Mouse (Mus musculus): ENCODE measurements around the gene Pkib.

Pkib gene

DNA sequence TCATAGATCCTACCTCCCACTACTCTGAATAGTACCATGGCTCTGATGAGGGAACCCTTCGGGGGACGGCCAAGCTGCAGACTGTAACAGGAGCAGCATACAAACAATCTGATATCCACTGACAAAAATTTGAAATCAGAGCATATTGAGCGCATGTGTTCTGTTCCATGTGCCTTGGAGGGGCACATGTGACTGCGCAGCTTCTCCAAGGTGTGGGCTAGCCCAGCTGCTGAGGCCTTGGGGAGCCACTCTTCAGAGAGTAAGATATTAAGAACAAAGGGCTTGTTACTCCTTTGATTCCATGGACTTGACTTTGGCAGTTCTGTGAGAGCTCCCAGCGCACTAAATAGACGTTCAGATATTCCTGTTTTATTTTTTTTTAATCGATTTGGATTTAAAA is 111.3 kb downstream of the Pkib start:
- 68% methylated on average over 7 of the region's 7 CpGs for WGBS

DNA sequence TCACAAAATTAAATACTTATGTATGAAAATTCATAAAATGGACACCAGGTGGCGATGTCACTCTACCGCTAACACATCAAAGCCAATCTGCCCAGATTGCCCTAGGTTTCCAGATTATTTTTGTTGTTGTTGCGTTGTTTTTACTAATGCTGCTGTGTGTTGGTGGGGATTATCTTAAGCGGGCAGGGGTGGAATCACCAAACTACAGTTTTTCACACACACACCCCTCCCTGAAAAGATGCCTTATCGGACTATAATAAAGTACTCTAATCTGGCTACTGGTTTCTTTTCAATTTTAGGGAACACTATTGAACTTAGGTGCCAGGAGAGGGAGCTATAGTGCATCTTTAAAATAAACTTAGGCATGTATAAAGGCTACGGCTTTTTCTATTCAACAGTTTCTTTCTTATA is 111.8 kb downstream of the Pkib start:
- WGBS = under 1% methylated on average over 6 of the region's 6 CpGs

DNA sequence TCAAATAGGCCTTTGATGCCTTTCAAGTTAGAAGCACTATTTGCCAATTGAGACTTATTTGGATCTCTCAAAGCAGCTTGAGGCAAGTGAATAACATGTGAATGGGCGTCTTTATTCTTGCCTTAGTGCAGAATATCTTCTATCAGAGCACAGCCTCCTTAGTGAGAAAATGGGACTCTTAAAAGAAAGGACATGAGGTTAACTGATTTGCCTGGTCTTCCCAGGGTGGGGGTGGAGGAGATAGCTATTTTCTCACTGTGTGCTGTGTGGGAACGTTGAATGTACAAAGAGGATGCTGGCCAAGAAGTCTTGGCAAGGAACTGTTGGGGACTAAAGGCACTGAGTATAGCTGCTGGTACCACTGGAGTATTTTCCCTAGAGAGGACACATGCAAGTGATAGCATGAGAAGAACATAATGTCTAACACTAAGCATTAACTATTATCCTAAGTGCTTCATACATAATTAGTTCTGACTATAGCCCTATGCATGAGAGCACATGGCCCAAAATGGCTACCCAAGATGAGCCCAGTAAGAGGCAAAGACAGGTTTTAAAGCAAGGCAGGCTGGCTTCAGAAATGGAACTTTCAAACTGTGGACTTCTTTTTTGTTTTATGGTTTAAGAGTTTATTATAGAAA is 112.5 kb downstream of the Pkib start:
- WGBS = 11% methylated on average over 2 of the region's 2 CpGs

DNA sequence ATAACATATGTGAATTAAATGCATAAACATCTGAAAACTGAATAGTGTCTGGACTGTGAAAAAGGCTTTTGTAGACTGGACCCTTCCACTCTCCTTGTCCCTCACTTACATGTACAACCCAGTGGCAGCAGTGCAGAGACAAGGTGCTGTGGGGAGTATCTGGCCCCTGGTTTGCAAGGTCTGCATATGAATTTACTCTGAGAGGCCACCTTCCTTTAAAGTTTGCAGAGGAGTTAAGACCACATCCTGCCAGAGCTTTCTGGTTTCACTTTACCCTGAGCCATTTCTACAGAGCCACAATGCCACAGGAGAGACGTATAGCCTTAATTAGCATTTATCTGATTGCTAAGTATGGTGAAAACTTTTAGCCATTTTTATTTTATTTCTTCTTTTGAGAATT is 121.6 kb downstream of the Pkib start:
- WGBS = 100% methylated on average over 1 of the region's 1 CpGs

DNA sequence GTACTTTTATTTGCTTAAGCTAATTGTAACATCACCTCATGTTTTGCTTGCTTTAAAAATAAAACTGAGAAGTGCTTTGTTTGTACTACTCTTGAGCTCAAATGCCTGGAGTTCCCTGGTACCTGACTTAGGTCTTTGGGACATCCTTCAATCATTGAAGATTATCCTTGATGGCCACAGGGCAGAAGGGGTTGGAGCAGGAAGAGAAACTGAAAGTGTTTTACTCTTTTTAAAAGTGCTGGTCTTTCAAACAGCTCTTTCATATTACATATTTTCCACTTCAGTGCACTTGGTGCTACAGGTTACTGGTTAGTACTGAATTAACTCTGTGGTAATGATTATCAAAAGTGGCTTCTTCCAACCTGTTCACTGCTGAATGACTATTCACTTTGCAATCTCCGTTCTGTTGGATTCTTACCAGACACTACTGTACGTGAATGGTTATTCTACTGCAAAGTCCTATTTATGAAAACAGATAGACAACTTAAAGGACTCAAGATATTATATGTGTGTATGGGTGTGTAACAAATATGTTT is 123.5 kb downstream of the Pkib start:
- 94% methylated on average over 2 of the region's 2 CpGs for WGBS

DNA sequence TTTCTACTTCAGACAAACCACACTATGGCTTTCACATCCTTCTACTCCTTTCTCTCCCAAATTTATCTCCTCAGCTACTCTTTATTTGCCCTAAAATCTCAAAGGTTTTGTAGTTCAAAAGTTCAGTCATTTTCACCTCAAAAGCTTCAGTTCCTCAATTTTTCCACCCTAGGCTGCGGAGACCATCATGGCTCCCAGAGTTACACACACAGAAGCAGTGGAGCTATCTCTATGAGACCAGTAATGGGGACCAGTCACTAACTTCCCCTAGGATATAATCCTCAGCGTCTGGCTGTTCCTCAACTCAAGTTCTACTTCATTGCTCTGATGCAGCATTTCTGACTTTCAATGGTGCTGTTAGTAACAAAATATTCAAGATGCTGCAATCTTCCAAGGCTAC is 127.2 kb downstream of the Pkib start:
- WGBS = 92% methylated on average over 2 of the region's 2 CpGs

DNA sequence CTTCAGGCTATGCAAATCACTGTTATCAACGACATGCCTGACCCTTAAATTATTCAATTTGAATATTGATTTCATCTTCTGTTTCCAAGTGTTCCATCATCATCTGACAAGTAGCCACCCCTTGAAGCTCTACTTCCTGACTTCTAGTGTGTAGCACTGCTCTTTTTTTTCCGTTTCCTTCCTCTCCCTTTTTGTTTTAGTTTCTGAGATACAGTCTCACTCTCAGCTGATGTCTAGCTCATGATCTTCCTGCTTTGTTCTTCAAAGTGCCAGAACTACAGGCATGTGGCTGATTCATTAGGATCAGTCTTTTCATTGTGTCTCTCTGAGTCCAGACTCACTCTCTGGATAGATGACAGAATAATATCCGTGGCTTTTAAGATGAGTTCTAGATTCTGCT is 128.9 kb downstream of the Pkib start:
- WGBS = 74% methylated on average over 3 of the region's 3 CpGs

DNA sequence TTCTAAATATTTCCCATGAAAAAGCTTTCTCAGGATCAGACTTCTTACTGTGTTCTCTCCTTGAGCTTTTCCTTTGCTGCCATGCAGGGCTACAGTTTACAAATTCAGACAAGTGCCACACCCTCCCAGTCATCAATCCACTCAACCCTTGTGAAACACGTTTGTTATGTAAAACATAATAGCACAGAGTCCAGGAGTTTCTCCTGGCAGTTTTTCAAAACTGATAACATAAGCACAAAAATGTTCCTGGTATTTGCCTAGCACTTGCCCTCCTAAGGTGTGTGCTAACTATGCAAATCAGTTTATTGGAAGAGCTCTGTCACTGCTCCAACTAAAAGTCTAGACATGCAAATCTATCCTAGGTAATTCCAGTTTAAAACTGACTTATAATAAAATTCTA is 131.3 kb downstream of the Pkib start:
- 60% methylated on average over 1 of the region's 1 CpGs for WGBS

DNA sequence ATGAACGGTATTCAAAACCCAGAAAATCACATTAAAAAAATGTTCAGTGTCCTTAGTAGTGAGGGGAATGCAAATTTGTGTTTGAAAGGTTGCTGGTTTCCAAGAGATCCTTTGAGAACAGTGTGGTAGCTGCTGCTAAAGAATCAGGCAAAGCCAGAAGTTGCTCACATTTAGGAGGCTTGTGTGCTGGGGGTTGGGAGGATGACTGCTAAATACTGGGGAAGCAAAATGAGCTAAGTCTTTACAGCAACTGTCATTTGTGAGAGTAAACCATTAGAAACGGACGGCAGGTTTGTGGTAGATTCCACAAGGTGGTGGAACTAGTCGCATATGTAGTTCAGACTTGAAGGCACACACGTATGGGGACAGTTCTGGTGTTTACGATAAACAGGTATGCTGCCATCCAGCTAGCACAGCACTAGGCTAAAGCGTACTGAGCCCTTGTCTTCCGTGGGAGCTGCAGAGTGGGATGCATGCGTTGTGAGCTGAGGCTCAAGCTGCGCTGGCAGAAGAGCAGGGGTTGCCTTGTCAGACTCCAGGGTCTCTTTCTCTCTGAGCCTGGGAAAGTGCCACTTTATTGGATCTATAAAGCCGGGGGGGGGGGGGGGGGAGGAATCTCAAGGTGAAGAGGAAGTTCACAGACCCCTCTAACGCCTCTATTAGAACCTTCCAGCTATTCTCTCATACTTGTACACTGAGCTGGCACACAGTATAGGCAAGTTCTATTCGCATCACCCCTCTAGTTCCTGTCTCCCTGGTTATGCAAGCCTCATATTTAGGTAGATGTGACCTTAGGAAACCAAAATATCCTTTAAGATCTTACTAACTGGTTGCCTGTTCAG is 151.7 kb downstream of the Pkib start:
- 22% methylated on average over 13 of the region's 13 CpGs for WGBS

DNA sequence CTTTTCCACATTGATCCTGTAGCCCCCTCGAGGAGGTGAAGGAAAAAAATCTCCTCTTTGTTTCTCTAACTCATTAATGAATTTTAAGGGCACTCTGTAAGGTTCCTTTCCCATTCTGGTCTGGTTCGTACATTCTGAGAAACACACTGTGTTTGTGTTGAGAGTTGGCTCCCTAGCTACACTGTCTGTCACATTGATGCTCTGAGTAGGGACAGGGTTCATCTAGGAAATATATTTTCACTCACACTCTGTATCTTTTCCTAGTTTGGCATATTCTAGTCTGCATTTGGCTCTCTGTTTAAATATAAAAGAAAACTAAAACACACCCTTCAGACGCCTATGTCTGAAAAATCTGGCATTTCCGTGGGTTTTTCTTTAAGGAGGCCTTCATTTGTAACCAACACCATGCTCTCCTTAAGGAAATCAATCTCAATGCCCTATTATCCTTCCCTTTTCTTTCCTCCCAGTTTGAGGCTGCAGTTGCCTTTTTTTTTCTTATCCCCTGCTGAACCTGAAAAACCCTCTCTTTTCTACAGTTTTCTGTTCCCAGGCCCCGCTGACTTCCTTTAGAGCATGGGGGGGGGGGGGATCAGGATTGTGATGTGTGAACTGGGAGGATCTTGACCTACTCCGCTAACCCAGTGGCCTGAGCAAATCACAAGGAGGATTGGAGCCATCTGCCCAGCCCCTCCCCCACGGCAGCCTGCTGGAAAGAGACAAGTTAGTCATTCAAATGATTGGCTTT is 152.5 kb downstream of the Pkib start:
- WGBS = 13% methylated on average over 7 of the region's 7 CpGs

DNA sequence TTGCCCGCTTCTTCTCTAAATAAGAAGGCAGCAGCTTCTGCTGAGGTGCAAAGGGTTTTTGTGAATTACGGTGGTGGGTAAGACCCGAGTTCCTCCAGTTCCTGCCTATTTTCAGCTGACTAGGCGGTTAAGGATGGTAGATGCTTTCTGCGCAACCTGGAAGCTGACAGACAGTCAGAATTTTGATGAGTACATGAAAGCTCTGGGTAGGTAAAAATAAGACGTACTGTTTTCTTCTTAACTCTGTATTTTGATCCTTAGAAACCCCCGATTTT is 153.0 kb downstream of the Pkib start, which contains the start of gene Fabp7:
Gene Fabp7 (plus strand): TSS at position 6 of the 275 bp plus-strand sequence.
- WGBS = 15% methylated on average over 7 of the region's 7 CpGs

DNA sequence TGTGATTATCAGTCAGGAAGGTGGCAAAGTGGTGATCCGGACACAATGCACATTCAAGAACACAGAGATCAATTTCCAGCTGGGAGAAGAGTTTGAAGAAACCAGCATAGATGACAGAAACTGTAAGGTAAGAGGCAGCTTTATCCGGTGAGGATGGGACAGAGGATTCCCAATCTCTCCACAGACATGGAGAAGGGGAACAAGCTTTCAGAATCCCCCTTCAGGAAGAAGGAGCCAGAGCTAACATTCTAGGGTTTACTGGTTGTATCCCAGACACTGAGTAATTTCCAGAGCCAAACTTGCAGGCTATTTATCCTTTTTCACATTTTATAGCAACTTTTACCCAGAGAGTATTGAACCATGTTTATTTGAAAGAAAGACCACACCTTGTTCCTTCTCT is 153.8 kb downstream of the Pkib start:
- WGBS = 49% methylated on average over 2 of the region's 2 CpGs

All from cerebral cortex, adult 2 months (tissue).